Mouse (Mus musculus) megakaryocyte-erythroid progenitor cell, adult 5-6 weeks (primary cell): ENCODE results near the gene Aoah. TPM values are rescaled to one million over a fixed set of nuclear protein-coding genes. Genes with fewer than 3 reads are reported as not detected.

Experiments used
- ATAC-seq: replicated peaks from 2 replicates; pipeline ENCODE4 v1.8.0; 2016; ENCODE audit warnings: mild to moderate bottlenecking, inconsistent platforms; ENCODE audit not compliant: severe bottlenecking, poor library complexity, low FRiP score, low TSS enrichment
- total RNA-seq, 2 experiments: library from RNA; stranded (forward) in 1 of 2; stranded (reverse) in 1 of 2; fragments of 200-1000, 215-1000 nt in 1 of 2; fragments of >200 nt in 1 of 2; fragmentation: Nextera tagmentation in 1 of 2; gene quantifications; 2 replicates each; pipeline ENCODE4 v1.2.3; 2014 to 2017

Gene Aoah
- total RNA-seq, 2 experiments from 2014 or later, result 0.37 to 2.3 TPM

DNA sequence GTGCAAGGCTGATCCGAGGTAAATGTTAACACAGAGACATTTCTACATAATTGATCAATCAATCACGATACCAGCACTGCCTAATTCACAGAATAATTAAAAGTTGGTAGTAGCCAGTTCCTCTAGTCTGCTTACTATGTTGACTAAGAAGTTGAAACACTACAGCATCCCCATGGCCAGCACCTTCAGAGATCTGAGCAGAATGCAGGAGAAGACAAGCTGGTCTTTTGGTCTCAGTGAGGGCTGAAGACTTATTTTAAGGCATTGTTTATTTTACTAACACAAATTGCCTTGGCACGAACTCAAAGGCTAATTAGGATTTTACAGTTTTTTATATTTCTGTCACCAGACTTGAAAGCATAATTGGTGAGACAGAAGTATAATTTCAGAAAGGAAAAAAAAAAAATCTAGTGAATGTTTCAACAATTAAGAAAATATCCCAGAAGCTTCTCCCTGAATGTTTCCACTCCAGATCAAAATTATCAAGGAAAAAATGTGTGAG is 107.8 kb downstream of the Aoah start:
- ATAC-seq, result no peak

DNA sequence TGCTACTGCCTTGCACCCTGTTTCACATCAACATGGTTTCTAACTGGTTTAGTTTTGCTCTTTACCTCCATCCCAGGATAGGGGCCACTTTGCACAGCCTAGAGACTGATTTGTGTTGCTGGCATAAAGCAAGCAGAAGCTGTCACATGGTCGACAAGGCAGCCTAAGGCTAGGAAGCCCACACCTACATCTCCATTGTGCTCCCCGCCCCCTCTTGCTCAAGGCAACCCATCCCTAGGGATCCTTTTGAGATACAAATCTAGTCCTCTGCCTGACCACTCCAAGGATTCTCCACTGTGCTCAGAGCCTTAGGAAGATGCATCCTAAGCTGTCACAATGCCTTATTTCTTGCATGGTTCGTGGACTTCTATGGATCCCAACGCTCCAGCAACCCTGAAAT is 110.2 kb downstream of the Aoah start:
- ATAC-seq, result no peak

DNA sequence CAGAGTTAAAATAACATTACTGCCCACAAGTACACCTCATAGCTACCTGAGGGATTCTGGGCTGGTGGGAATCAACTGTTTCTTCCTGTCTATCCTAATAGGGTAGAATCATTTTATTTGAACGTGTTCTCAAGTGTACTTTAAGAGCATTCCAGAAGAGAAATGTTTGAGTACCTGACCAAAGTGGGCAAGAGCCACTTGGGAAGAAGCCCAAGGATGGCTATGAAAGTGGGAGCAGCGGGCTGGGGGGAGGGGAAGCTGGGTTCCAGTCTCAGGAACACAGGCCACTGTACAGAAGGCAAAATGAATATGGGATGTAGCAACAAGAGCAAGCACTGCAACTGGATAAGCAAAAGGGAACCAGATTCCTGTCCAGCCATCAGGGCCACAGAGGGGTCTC is 111.3 kb downstream of the Aoah start:
- no peak for ATAC-seq

DNA sequence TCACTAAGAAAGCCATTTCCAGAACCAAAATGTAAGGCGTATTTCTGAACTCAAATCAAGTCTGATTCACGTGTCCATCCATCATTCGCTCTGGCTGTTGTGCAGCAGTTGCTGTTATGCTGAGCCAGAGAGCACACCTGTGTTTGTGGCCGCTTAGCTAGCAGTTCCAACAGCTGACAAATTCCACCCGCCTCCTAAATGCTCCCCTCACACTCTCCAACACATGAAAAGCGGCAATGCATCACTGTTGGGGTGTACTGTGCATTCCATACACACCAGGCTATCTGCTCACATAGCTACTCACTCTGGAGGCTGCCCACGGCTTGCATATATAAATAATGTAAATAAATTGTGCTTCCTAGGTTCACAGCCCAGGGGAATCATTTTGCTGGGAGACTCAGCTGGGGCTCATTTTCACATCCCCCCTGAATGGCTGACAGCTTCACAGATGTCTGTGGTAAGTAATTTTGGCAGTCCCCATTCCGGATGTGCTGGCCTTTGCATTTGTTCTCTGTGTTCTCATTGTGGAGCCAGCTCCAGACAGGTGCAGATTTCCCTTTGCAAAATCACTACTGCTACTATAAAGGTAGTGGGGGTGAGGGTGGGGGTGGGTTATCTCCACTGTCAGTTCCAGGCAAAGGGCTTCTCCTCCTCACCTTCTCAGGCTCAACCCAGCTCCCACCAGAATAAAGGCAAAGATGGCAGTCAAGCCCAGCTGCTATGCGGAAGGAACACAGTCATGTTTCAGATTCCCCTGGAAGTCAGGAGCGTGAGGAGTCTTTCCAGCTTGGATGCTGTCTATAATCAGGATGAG is 123.0 kb downstream of the Aoah start:
- no peak for ATAC-seq

DNA sequence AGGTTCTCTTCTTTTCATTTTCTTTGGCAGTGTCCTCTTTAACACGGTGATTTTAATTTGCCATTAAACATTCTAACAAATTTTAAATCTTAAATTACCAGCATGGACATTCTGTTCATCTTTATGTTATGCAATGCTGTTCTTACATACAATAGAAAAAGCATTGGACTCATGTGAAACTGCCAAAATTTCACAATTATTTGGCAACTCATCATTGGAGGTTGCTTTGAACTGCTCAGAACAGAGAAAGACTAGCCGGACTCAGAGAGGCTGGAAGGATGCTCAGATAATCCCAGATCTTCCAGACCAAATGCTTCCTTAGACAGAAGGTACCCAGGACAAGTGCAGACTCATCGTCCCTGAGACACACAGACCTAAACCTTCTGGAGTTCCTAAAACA is 126.5 kb downstream of the Aoah start:
- no peak for ATAC-seq

DNA sequence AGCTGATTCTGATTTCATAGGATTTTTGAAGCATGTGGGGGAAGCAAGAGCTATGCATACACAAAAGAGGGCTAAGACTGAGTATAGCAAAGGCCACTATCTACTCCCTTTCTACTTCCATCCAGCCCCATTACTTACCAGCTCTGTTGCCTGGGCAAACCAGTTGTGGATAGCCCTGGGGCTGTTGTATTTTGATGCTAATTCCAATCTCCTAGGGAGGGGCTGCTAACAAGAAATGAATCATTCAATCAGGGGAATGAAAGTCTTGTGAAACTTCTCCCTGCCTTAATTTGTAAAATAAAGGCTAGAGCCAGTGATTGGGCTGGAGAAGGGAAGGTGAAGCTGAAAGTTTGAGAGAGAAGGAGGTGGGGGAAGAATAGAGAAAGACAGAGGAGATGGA is 142.1 kb downstream of the Aoah start:
- ATAC-seq, result no peak

DNA sequence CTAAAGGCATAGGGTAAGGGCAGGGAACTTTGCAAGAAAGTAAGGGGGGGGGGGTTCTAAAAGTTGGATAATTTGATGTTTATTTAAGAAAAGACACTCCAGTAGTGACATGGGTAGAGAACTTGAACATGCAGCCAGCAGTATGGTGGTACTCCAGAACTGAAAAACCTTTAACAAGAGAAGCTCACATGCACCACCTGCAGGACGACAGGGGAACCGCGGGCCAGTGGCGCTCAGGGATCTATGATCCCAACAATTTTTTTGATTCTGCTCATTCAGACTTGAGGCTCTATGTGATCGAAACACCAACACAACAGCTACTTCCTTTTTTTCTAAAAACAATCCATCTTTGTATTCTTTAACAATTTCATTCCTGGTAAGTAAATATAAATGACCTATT is 143.5 kb downstream of the Aoah start:
- ATAC-seq, result peak; percentile 82

DNA sequence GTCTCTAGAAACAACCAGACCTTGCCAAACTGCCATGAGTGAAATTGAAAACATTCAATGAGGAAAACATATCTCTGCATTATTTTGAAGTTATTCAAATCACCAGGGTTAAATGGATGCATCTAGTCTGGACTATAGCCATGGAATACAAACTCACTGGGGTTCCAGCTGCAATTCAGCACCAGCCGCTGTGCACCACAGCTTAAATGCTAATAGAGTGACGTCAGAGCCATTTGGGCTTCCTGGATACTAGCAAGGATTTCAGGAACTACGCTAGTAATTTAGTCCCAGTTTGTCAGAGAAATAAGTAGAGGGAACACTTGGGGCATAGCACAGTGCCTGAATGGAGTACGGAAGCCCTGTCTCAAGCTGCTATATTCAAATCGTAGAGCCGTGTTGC is 145.2 kb downstream of the Aoah start:
- no peak for ATAC-seq

DNA sequence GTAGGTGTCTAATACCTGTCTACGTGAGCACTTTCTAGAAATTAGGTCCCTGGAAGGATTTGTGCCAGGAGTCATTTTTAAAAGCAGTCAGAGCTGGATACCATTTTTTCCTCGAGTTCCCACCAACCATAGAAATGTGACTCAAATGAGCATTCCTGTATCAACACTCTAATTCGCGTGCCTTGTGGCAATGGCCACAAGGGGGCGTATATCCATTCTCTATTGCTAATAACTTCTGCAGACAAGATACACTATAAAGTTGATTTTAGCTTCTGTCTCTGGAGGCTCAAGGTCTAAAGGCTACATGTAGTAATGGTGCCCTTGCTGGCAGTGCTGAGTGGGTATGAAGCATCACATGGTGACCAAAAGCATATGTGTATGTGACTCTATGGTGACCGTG is 146.5 kb downstream of the Aoah start:
- ATAC-seq, result peak; percentile 57; the same call in 1 of the 2 replicates

DNA sequence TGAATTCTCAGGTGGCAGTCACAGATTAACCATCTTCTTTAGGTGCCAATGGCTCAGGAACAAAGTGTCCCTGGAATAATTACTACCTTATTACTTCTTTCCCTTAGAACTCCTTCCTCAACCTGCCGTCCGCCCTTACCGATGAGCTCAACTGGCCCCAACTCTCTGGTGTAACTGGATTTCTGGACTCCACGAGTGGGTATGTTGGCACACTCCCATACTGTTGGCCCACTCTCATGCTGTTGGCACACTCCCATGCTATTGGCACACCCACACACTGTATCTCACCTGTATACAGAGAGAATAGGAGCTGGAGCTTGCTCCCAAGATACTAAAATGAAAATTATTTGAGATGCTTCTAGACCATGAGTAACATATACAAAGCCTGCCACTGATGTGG is 147.8 kb downstream of the Aoah start:
- no peak for ATAC-seq

DNA sequence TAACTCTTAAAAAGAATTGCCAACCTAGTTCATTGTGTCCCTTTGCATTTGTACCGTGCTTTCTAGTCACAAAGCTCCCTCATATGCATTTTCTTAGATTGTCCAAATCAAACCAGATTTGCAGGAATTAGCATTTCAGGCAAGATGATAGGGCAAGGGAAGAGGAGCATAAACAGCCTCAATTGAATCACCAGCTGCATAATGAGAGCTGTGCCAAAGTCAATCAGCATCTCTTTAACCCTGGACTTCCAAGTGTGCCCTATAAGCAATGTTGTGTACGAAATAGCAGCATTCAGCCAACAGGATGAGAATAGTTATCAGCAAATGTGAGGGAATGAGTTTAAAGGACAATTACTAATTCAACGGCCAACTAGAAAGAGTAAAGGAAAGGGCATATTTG is 169.2 kb downstream of the Aoah start:
- no peak for ATAC-seq

DNA sequence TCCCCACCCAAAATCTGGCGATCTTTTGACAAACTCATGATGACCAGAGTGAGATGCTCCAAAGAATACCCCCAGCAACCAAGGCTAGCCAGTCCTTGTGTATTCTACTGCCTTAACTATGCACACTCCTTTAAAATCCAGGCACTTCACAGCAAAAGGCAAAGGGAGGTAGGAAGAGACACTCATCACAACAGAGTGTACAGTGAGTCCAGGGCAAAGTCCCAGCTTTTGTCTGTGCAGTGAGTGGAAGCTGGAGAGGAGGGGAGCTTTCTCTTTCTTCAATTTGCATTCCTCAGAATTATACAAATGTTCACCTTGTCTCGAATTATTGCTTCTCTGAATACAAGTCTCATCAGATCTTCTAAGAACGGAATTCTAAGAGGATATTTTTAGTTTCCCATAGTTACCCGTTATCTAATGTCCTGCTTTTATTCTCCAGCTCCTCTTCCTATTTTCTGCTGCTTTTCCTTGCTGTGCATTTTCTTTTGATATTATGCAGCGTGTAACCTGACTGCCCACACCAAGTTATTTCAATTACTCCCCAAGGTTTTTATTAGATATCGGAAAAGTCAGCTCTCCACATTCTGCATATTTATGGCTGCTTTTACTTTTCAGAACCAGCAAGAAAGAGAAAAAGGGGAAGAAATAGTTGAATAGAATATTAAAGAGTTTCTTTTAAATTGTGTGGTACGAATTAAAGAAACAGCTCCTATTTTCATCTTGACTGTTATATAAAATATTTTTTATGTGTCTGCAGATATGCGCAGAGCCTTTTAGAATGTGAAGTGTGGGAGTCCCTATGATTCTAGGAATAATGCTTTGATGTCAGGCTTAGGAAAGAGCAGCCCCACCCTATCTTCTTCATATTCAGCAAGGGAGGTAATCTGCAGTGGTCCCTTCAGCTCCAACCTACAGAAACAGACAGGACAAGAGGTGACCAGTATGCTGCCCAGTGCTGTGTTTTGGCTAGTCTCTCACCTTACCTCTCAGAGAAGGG is 187.6 kb downstream of the Aoah start:
- ATAC-seq, result no peak

DNA sequence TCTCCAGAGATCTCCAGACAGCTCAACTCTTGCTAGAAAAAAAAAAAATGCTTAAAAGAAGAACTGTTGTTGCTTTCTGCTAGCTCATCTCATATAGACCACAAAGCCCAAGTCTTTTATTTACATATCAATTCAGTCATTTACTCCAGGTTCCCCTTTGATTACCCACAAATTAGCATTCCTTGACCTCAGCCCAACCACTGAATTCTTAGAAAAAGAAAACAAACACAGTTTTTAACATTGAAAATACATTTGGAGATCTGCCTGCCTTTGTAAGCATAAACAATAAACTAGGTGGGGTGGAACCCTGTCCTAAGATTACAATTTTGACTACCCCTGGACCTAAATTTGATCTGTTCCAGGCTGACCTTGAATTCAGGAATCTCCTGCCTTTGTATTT is 191.6 kb downstream of the Aoah start:
- ATAC-seq, result no peak

DNA sequence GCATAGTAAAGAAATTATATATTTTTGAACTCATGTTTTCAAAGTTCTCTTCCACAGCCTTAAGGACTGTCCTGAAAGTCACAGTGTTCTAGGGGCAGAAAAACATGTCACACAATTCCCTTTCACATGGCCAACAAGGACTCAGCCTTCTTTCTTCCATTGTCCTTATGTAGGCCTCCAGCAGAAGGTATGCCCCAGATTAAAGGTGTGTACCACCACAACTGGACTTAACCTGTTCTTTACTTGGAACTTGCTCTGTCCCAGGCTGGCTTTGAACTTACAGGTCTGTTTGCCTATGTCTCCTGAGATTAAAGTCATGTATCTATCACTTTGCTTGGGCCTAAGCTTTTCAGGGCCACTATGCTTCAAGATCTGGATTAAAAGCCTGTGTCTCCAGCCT is 192.0 kb downstream of the Aoah start:
- no peak for ATAC-seq

DNA sequence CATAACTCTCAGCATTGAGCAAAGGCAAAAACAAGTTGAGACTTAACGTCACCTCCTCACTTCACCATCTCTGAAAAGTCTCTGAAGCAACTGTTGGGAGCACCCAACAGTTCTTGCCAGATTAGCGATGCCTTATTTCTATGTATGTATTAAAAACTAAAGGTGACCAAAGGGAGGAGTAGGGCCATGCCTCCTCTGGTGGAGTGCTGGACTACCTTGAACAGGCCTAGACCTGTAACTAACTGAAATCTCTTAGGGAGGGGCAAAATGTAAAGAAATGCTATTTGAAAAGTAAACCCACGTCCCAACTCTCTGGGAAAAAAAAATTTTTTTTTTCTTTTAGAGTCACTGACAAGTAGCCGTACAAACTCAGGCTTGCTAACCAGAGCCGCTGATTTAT is 211.3 kb downstream of the Aoah start:
- no peak for ATAC-seq

DNA sequence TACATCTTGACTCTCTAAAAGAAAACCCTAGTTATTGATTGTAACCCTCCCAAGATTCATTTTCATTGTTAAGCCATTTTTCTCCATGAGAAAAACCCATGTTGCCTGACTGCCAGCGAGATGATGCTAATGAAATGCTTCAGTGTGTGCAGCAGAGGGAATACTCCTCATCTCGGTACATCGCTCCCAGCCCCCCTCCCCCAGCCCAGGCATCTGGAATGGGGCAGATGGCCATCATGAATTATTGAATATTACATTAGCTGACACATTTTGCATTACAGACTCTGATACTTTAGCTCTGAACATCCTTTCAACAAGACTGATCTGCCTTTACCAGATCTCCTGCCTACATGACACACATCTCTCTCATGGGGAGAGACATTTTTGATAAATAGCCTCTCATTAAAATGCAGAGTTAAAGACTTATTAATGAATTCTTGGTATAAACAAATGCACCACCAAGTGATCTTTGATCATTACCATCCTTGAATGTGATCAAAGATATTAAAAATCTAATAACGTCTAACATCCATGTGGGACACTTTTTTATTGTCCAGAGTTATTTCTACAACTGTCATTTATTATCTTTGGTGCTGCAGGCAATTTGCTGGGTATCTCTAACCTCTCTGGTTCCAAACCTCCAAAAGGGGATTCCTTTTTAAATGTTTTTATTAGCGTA is 211.9 kb downstream of the Aoah start:
- ATAC-seq, result no peak

DNA sequence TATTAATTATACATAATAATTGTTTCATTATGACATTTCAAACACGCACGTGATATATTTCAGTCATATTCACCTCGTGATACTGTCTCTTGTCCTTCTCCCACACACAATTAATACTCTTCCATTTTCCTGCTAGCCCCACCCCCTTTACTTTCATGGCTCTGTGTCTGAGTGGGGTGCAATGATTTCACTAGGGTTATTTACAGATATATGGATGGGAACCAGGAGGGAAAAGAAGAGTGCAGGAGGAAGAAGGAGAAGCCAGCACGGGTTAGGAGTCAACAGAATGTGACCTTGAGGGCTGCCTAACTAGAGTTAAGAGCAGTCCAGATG is 212.4 kb downstream of the Aoah start:
- no peak for ATAC-seq

DNA sequence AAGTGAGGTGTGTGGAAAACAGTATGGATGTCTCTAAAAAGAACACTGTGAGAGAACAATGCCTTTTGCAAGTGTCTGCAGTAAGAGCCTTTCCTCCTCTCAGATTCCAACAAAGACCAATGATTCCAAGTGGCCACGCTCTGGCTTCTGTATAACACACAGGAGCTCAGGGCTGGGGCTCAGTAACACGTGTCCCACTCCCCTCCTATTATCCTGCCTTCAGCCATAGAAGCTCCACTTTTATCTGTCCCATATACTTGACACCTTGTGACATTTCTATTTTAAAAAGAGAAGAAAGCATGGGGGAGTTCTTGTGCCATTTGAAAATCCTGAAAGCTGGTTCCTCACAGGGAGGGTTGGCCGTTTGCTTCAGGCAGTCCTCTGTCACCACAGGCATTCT is 219.7 kb downstream of the Aoah start:
- no peak for ATAC-seq

DNA sequence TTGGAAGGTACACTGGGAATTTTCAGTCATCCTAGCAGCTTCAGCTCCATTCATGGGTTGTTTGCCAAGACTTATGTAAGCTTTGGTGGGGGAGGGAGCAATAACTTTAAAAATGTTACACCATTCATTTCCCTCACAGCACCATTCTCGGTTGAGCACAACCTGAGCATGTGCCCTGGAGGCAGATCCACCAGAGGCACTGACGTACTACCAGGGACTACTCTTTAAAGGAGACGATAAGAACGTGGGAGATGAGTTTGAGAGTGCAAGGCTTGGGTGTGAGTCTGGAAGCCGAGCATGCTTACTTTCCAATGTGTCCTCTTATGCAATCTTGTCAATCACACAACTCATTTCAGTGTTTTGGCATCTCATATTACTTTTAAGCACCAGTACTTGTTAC is 230.9 kb downstream of the Aoah start:
- ATAC-seq, result no peak

DNA sequence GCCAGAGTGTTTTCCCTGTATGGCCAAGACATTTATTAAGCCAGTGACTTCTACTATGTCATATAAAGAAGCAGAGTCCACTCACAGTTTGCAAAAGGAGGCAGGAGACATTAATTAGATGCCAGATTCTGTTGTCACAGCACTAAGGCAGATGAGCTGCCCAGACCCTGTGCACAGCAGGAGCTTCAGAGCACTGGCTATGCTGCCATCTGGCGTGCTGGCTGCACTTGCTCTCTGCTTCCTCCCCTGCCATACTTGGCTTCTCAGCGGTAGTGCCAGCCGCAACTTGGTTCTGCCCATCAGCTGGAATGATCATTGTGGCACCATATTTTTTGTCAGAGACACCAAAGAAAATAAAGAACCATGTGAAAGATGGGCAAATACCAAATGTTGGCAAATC is 239.3 kb downstream of the Aoah start:
- ATAC-seq, result no peak
